Mouse (Mus musculus): ENCODE data around the gene Zfp296. TPM values are rescaled to one million over a fixed set of nuclear protein-coding genes. Genes with fewer than 3 reads are reported as not detected.

The Zfp296 gene
- polyA plus RNA-seq, 1 experiment from 2014 or later, result 0.34 TPM

DNA sequence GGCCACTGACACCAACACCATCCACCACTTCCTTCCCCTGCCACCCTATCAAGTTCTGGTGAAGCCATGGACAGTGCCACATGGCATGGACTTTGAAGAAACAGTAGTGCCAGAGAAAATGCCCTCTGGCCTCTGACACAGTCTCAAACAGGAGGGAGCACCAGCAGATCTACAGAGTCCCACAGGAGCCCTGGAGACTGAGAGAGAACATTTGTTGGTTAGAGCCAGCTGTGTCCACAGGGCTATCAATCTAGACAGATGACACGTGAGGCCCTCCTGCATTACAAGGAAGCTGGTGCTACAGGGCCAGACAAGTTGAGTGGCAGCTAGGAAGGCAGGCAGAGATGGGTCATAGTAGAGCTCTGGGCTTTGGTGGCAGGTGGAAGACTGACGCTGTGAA is 24.6 kb upstream of the Zfp296 start:
- no peak overlapping the region for H3K4me2 ChIP-seq (ENCODE audit: low read length)
- H3K9ac ChIP-seq (ENCODE audit: low read depth, low read length), result no peak overlapping the region
- no peak for DNase-seq (ENCODE audit: low spot score)
- 48% methylated on average over 2 of the region's 2 CpGs for WGBS
- no peaks in the 10 kb centered on the region for H3K27me3 ChIP-seq (ENCODE audit: insufficient read depth, low read length)
- TF ChIP-seq CTCF (IDR thresholded peaks at IDR 0.05; ENCODE audit: low read depth), result no peak
- H3K4me3 ChIP-seq (replicated peaks; ENCODE audit: low read depth, low read length), result no peak overlapping the region
- H3K4me1 ChIP-seq (replicated peaks; ENCODE audit: insufficient read depth, low read length), result no peaks in the 10 kb centered on the region
- ATAC-seq (replicated peaks; ENCODE audit: low FRiP score, low read depth), result no peak
- no peak overlapping the region for H3K27ac ChIP-seq
- H3K9me3 ChIP-seq (replicated peaks; ENCODE audit: low read length), result no peaks in the 10 kb centered on the region
- 0 out of 2 replicates have a peak, but pooled peaks cover 2% of the 10 kb centered on the region for H3K36me3 ChIP-seq (ENCODE audit: insufficient read depth, low read length)

DNA sequence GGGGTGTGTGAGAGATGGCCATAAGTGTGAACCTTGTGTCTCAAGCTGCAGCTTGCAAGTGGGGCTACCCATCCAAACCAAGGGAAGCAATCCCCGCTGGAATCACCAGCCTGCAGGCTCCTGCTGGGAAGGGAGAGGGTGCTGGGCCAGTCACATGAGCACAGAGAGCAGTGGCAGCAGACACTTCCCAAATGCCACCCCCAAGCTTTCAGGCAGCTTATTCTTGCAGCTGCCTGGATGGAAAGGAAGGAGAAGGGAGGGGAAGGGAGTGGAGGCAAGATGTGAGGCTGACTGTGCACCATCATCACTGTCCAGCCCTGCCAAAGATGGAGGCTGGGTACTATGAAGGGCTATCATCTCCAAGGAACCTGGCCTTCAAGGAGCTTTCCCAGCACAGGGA is 22.9 kb upstream of the Zfp296 start:
- Histone ChIP-seq H3K4me2 (ENCODE audit: low read length) (no peak overlapping the region), H3K9ac (ENCODE audit: low read depth, low read length) (0 out of 2 replicates have a peak overlapping the region, but pooled peaks have one; percentile 5), H3K4me1 (replicated peaks; ENCODE audit: insufficient read depth, low read length) (peaks cover 6% of the 10 kb centered on the region; the same call in 1 of the 2 replicates), H3K4me3 (replicated peaks; ENCODE audit: low read depth, low read length) (no peak overlapping the region), H3K36me3 (ENCODE audit: insufficient read depth, low read length) (0 out of 2 replicates have a peak, but pooled peaks cover 2% of the 10 kb centered on the region), H3K27me3 (ENCODE audit: insufficient read depth, low read length) (no peaks in the 10 kb centered on the region), H3K27ac (no peak overlapping the region), H3K9me3 (replicated peaks; ENCODE audit: low read length) (no peaks in the 10 kb centered on the region)
- no peak for ATAC-seq (replicated peaks; ENCODE audit: low FRiP score, low read depth)
- no peak for DNase-seq (ENCODE audit: low spot score)
- no peak for TF ChIP-seq CTCF (IDR thresholded peaks at IDR 0.05; ENCODE audit: low read depth)
- WGBS, result 87% methylated on average over 1 of the region's 1 CpGs

DNA sequence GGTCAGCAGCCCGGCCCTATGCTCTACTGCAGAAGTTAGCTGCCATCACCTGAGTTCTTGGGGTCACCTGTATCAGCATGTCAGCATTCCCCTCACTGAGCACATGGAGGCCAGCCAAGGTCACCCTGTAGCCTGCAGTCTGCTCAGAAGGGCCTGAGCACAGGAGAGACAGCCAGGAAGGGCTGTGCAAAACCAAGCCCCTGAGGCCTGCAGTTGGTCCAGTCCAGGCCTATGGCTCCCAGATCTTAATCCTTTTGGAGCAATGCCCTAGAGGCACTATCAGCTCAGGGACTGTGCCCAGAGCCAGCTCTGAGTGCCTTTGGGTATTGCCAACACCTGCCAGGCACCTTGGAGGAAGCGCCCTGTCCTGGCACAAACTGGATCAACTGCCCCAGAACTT is 20.0 kb upstream of the Zfp296 start:
- ATAC-seq (replicated peaks; ENCODE audit: low FRiP score, low read depth), result no peak
- H3K27ac ChIP-seq, result peak overlapping the region; percentile 0; the same call in 1 of the 2 replicates
- H3K27me3 ChIP-seq (ENCODE audit: insufficient read depth, low read length), result no peaks in the 10 kb centered on the region
- TF ChIP-seq CTCF (IDR thresholded peaks at IDR 0.05; ENCODE audit: low read depth), result no peak
- WGBS, result 93% methylated on average over 2 of the region's 2 CpGs
- 0 out of 2 replicates have a peak, but pooled peaks cover 2% of the 10 kb centered on the region for H3K36me3 ChIP-seq (ENCODE audit: insufficient read depth, low read length)
- peaks cover 25% of the 10 kb centered on the region for H3K4me1 ChIP-seq (replicated peaks; ENCODE audit: insufficient read depth, low read length)
- H3K4me2 ChIP-seq (ENCODE audit: low read length), result no peak overlapping the region
- no peaks in the 10 kb centered on the region for H3K9me3 ChIP-seq (replicated peaks; ENCODE audit: low read length)
- DNase-seq (ENCODE audit: low spot score), result no peak
- no peak overlapping the region for H3K4me3 ChIP-seq (replicated peaks; ENCODE audit: low read depth, low read length)
- H3K9ac ChIP-seq (ENCODE audit: low read depth, low read length), result no peak overlapping the region

DNA sequence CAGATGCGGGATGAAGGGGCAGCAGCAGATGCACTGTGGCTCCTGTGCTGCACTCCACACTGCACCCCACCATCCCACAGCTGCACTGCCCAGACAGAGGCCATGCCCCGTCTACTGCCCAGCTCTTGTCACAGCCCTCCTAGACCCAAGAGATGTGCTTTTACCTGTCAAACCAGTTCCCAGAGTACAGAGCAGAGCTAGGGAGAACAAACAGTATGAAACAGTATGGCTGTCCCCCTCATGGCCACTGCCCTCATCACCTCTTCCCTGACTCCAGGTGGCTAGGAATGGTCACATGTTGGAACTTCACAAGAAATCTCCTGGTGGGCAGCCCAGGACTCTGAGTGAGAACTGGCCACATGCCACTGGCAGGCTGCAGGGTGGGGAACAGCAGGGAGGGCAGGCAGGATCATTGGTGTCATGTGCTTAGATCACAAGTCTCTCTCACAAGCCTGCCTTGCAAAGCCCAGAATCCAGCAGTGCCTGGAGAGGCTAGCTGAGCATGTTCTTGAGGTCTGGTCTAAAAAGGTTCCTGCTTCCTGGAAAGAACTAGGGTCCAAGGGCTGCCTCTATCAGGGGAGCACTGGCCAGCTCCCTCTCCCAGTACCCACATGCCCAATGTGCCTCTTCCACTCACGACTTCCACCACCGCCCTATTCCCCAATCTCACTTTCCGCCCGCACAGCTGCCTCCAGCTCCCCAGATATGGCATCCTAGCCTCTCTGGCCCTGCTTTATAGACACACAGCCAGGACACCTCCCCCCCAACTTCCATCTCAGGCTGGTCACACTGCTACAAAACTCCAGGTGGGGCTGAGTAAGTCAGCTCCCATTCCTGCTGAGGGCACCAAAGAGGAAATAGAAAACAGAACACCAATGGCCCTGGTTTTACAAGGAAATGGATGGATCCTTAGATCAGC is 18.8 kb upstream of the Zfp296 start:
- Histone ChIP-seq H3K27me3 (ENCODE audit: insufficient read depth, low read length) (no peaks in the 10 kb centered on the region), H3K4me2 (ENCODE audit: low read length) (no peak overlapping the region), H3K27ac (no peak overlapping the region), H3K36me3 (ENCODE audit: insufficient read depth, low read length) (0 out of 2 replicates have a peak, but pooled peaks cover 2% of the 10 kb centered on the region), H3K9ac (ENCODE audit: low read depth, low read length) (no peak overlapping the region), H3K4me3 (replicated peaks; ENCODE audit: low read depth, low read length) (no peak overlapping the region), H3K9me3 (replicated peaks; ENCODE audit: low read length) (no peaks in the 10 kb centered on the region), H3K4me1 (replicated peaks; ENCODE audit: insufficient read depth, low read length) (peaks cover 25% of the 10 kb centered on the region)
- WGBS, result 94% methylated on average over 6 of the region's 6 CpGs
- TF ChIP-seq CTCF (IDR thresholded peaks at IDR 0.05; ENCODE audit: low read depth), result no peak
- no peak for DNase-seq (ENCODE audit: low spot score)
- no peak for ATAC-seq (replicated peaks; ENCODE audit: low FRiP score, low read depth)

DNA sequence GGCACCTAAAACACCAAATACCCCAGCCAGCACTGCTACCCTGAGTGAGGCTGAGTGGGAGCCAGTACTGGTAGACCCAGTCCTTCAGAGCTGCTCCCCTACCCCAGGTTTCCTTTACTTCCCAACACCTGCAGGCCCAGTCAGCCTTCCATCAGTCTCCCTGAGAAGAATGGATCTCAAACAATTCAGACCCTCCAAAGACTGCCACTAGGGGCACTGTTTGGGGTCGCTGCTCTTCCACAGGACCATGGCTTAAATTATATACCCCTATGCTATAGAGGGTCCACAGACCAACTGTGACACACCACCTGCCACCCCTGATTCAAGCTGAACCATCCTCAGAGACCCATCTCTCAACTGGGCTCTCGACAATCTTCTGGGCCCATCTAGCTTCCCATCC is 18.1 kb upstream of the Zfp296 start:
- no peak overlapping the region for H3K27ac ChIP-seq
- no peaks in the 10 kb centered on the region for H3K9me3 ChIP-seq (replicated peaks; ENCODE audit: low read length)
- H3K4me2 ChIP-seq (ENCODE audit: low read length), result no peak overlapping the region
- WGBS, result 60% methylated on average over 2 of the region's 2 CpGs
- no peaks in the 10 kb centered on the region for H3K27me3 ChIP-seq (ENCODE audit: insufficient read depth, low read length)
- ATAC-seq (replicated peaks; ENCODE audit: low FRiP score, low read depth) (no peak), DNase-seq (ENCODE audit: low spot score) (peak; percentile 37)
- H3K4me1 ChIP-seq (replicated peaks; ENCODE audit: insufficient read depth, low read length), result peaks cover 25% of the 10 kb centered on the region
- 0 out of 2 replicates have a peak overlapping the region, but pooled peaks have one; percentile 8 for H3K9ac ChIP-seq (ENCODE audit: low read depth, low read length)
- peak; percentile 66 for TF ChIP-seq CTCF (IDR thresholded peaks at IDR 0.05; ENCODE audit: low read depth)
- 0 out of 2 replicates have a peak, but pooled peaks cover 2% of the 10 kb centered on the region for H3K36me3 ChIP-seq (ENCODE audit: insufficient read depth, low read length)
- no peak overlapping the region for H3K4me3 ChIP-seq (replicated peaks; ENCODE audit: low read depth, low read length)

DNA sequence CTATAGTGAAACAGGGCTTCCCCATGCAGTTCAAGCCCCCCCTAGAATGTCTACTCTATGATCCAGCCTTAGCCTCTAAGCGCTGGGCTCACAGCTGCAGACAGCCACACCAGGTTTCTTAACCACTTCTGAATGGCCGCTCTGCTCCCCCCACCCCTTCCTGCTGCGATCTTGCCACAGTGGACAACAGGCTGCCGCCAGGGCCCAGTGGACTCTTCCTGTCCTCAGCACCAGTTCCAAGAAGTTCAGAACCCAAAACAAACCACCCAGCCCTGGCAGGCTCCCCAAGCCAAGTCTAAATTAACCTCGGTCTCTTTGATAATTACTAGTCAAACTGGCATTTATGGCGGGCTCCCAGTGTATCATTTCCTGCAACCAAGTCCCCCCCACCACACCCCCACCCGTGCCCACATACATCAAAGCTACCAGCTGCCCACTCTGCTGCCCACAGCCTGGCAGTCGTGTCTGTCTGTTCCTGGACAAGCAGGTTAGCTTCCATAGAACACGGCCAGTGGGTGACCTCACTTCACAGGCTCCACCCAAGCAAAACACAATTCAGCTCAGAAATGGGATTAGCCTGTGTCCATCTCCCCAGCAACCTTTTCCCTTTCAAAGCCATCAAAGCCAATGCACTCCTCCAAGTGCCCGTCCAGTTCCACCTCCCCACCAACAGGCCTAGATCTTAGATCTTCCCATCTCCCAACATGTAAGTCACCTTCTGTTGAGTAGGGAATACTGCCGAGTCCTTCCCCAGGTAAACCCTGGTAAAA is 16.4 kb upstream of the Zfp296 start:
- peak overlapping the region; percentile 94 for H3K9ac ChIP-seq (ENCODE audit: low read depth, low read length)
- H3K27ac ChIP-seq, result peak overlapping the region; percentile 94; the same call in 1 of the 2 replicates
- peaks cover 25% of the 10 kb centered on the region for H3K4me1 ChIP-seq (replicated peaks; ENCODE audit: insufficient read depth, low read length)
- no peaks in the 10 kb centered on the region for H3K27me3 ChIP-seq (ENCODE audit: insufficient read depth, low read length)
- TF ChIP-seq CTCF (IDR thresholded peaks at IDR 0.05; ENCODE audit: low read depth), result no peak
- WGBS, result 12% methylated on average over 11 of the region's 11 CpGs
- 0 out of 2 replicates have a peak, but pooled peaks cover 14% of the 10 kb centered on the region for H3K36me3 ChIP-seq (ENCODE audit: insufficient read depth, low read length)
- DNase-seq (ENCODE audit: low spot score) (peak; percentile 24), ATAC-seq (replicated peaks; ENCODE audit: low FRiP score, low read depth) (no peak)
- no peaks in the 10 kb centered on the region for H3K9me3 ChIP-seq (replicated peaks; ENCODE audit: low read length)
- peak overlapping the region; percentile 65 for H3K4me2 ChIP-seq (ENCODE audit: low read length)
- peak overlapping the region; percentile 80 for H3K4me3 ChIP-seq (replicated peaks; ENCODE audit: low read depth, low read length)
